Mouse (Mus musculus): ENCODE results near the gene Pramef8.
"Not testable (repeated sequence)": the region's sequence is repeated elsewhere in the genome, so short reads cannot be mapped to it uniquely, and the experiment has no call there.

The Pramef8 gene

GRCm38 (mm10) chr4:143394181-143394580 is 18.0 kb upstream of the Pramef8 start, which contains the start of gene Pramel1:
Pramel1 (plus strand) TSS chr4:143394428.
- TF ChIP-seq NANOG (IDR thresholded peaks at IDR 0.05; ENCODE audit: borderline replicate concordance, low read length): no peak
- peaks cover 39% of the 10 kb centered on the region for H3K27me3 ChIP-seq (ENCODE audit: insufficient read depth, low read length)
- no peaks in the 10 kb centered on the region for H3K9me3 ChIP-seq (ENCODE audit: low read length)
- 0 out of 2 replicates have a peak within 1 kb of the TSS, but pooled peaks have one; percentile 10 for H3K4me3 ChIP-seq (replicated peaks; ENCODE audit: low read length)
- H3K36me3 ChIP-seq (ENCODE audit: insufficient read depth, low read length): no peaks in the 10 kb centered on the region
- H3K4me1 ChIP-seq (replicated peaks; ENCODE audit: low read depth, low read length): no peaks in the 10 kb centered on the region; the same call in 1 of the 2 replicates

GRCm38 (mm10) chr4:143411566-143412218 is 534 bp upstream of the Pramef8 start:
- peaks cover 8% of the 10 kb centered on the region for H3K4me1 ChIP-seq (replicated peaks; ENCODE audit: low read depth, low read length)
- no peaks in the 10 kb centered on the region for H3K27me3 ChIP-seq (ENCODE audit: insufficient read depth, low read length)
- TF ChIP-seq POU5F1 (IDR thresholded peaks at IDR 0.05; ENCODE audit: borderline replicate concordance, low read length) (no peak), NANOG (IDR thresholded peaks at IDR 0.05; ENCODE audit: borderline replicate concordance, low read length) (no peak), CTCF (conservative IDR thresholded peaks at IDR 0.05; ENCODE audit: low read length) (no peak)
- peaks cover 38% of the 10 kb centered on the region for H3K9me3 ChIP-seq (ENCODE audit: low read length)
- H3K4me3 ChIP-seq (replicated peaks; ENCODE audit: low read length): peak overlapping the region; percentile 80
- H3K36me3 ChIP-seq (ENCODE audit: insufficient read depth, low read length): peaks cover 23% of the 10 kb centered on the region

GRCm38 (mm10) chr4:143413621-143414020 is 1.4 kb downstream of the Pramef8 start:
- TF ChIP-seq CTCF (conservative IDR thresholded peaks at IDR 0.05; ENCODE audit: low read length) (no peak), POU5F1 (IDR thresholded peaks at IDR 0.05; ENCODE audit: borderline replicate concordance, low read length) (no peak), NANOG (IDR thresholded peaks at IDR 0.05; ENCODE audit: borderline replicate concordance, low read length) (no peak)
- Histone ChIP-seq H3K27me3 (ENCODE audit: insufficient read depth, low read length) (no peaks in the 10 kb centered on the region), H3K4me1 (replicated peaks; ENCODE audit: low read depth, low read length) (peaks cover 8% of the 10 kb centered on the region), H3K36me3 (ENCODE audit: insufficient read depth, low read length) (peaks cover 42% of the 10 kb centered on the region), H3K9me3 (ENCODE audit: low read length) (peaks cover 43% of the 10 kb centered on the region), H3K4me3 (replicated peaks; ENCODE audit: low read length) (no peak overlapping the region)

- peak; percentile 61; the same call in 1 of the 2 replicates for TF ChIP-seq NANOG (IDR thresholded peaks at IDR 0.05; ENCODE audit: borderline replicate concordance, low read length)
- no peak for TF ChIP-seq CTCF (conservative IDR thresholded peaks at IDR 0.05; ENCODE audit: low read length)
- no peak overlapping the region for H3K4me3 ChIP-seq (replicated peaks; ENCODE audit: low read length)
- H3K4me1 ChIP-seq (replicated peaks; ENCODE audit: low read depth, low read length): peaks cover 8% of the 10 kb centered on the region
- peaks cover 47% of the 10 kb centered on the region for H3K36me3 ChIP-seq (ENCODE audit: insufficient read depth, low read length)
- H3K27me3 ChIP-seq (ENCODE audit: insufficient read depth, low read length): no peaks in the 10 kb centered on the region
- peaks cover 43% of the 10 kb centered on the region for H3K9me3 ChIP-seq (ENCODE audit: low read length)
Measured at GRCm38 (mm10) chr4:143414121-143414520, 1.9 kb downstream of the Pramef8 start.

- not testable (repeated sequence) for H3K4me3 ChIP-seq (replicated peaks; ENCODE audit: low read length); H3K27me3 ChIP-seq (ENCODE audit: insufficient read depth, low read length); H3K36me3 ChIP-seq (ENCODE audit: insufficient read depth, low read length); H3K4me1 ChIP-seq (replicated peaks; ENCODE audit: low read depth, low read length); H3K9me3 ChIP-seq (ENCODE audit: low read length)
Measured at GRCm38 (mm10) chr4:143426770-143427169, 14.5 kb downstream of the Pramef8 start.

- H3K4me3 ChIP-seq (replicated peaks; ENCODE audit: low read length): no peak within 1 kb of the TSS
- no peaks in the 10 kb centered on the region for H3K36me3 ChIP-seq (ENCODE audit: insufficient read depth, low read length)
- no peak for TF ChIP-seq POU5F1 (IDR thresholded peaks at IDR 0.05; ENCODE audit: borderline replicate concordance, low read length)
- TF ChIP-seq CTCF (conservative IDR thresholded peaks at IDR 0.05; ENCODE audit: low read length): no peak
- TF ChIP-seq NANOG (IDR thresholded peaks at IDR 0.05; ENCODE audit: borderline replicate concordance, low read length): no peak
- H3K9me3 ChIP-seq (ENCODE audit: low read length): no peaks in the 10 kb centered on the region
- no peaks in the 10 kb centered on the region for H3K4me1 ChIP-seq (replicated peaks; ENCODE audit: low read depth, low read length)
- no peaks in the 10 kb centered on the region for H3K27me3 ChIP-seq (ENCODE audit: insufficient read depth, low read length)
Measured at GRCm38 (mm10) chr4:143450224-143450623, 38.0 kb downstream of the Pramef8 start, which contains the start of gene Oog4. Oog4 (minus strand) TSS chr4:143450324.
